Mouse (Mus musculus): Measurements from ENCODE around the gene Scrn3. TPM values are rescaled to one million over a fixed set of nuclear protein-coding genes. Genes with fewer than 3 reads are reported as not detected.

Scrn3 gene
- polyA plus RNA-seq, 1 experiment, result 2.9 TPM

GRCm38 (mm10) chr2:73313117-73313501, 708 bp downstream of the Scrn3 start:
- no peaks in the 10 kb centered on the region for H3K27me3 ChIP-seq (ENCODE audit: control insufficient read depth, insufficient read depth, low read length)
- TF ChIP-seq POLR2A (IDR thresholded peaks at IDR 0.05; ENCODE audit: low read depth, low read length) (no peak), CTCF (IDR thresholded peaks at IDR 0.05; ENCODE audit: extremely low read depth, insufficient read depth, insufficient read length, insufficient replicate concordance) (no peak)
- H3K27ac ChIP-seq (ENCODE audit: insufficient read depth, low read length), result peak overlapping the region; percentile 23; the same call in 1 of the 2 replicates
- peaks cover 14% of the 10 kb centered on the region for H3K36me3 ChIP-seq (ENCODE audit: control insufficient read depth, insufficient read depth, low read length)
- DNase-seq (ENCODE audit: low read depth in 1 of 2, low spot score in 2 of 2), result peak; percentile 3 to 22
- H3K4me1 ChIP-seq (ENCODE audit: control insufficient read depth, insufficient read depth, insufficient read length), result peaks cover 3% of the 10 kb centered on the region; the same call in 1 of the 2 replicates
- peak overlapping the region; percentile 51 for H3K4me3 ChIP-seq (ENCODE audit: extremely low read depth, insufficient read depth, insufficient read length)
- 47% methylated on average over 14 of the region's 14 CpGs for WGBS

DNA sequence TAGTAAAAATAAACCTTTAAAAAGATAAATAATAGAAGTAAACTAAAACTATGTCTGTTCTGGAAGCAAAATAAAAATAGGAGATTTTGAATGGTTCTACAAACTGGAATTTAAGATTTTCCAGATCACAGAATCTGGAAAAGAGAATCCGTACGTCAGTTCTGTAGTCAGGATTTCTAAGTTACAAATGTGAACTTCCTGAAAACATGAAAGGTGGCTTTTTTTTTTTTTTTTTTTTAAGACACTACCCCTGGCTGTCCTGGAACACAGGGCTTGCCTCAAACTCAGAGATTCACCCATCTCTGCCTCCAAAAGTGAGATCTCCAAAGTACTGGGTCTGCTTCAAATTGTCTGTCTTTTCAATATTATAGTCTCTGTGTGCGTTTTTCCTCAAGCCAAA, 1.9 kb downstream of the Scrn3 start:
- Histone ChIP-seq H3K27me3 (ENCODE audit: control insufficient read depth, insufficient read depth, low read length) (no peaks in the 10 kb centered on the region), H3K36me3 (ENCODE audit: control insufficient read depth, insufficient read depth, low read length) (peaks cover 8% of the 10 kb centered on the region), H3K4me3 (ENCODE audit: extremely low read depth, insufficient read depth, insufficient read length) (no peak overlapping the region), H3K4me1 (ENCODE audit: control insufficient read depth, insufficient read depth, insufficient read length) (peaks cover 3% of the 10 kb centered on the region; the same call in 1 of the 2 replicates), H3K27ac (ENCODE audit: insufficient read depth, low read length) (no peak overlapping the region)
- DNase-seq (ENCODE audit: low read depth in 1 of 2, low spot score in 2 of 2), result no peak
- TF ChIP-seq POLR2A (IDR thresholded peaks at IDR 0.05; ENCODE audit: low read depth, low read length) (no peak), CTCF (IDR thresholded peaks at IDR 0.05; ENCODE audit: extremely low read depth, insufficient read depth, insufficient read length, insufficient replicate concordance) (no peak)
- 93% methylated on average over 3 of the region's 3 CpGs for WGBS

GRCm38 (mm10) chr2:73317426-73317825, 5.0 kb downstream of the Scrn3 start:
- H3K4me3 ChIP-seq (ENCODE audit: extremely low read depth, insufficient read depth, insufficient read length), result no peak overlapping the region
- peaks cover 3% of the 10 kb centered on the region; the same call in 1 of the 2 replicates for H3K4me1 ChIP-seq (ENCODE audit: control insufficient read depth, insufficient read depth, insufficient read length)
- H3K27me3 ChIP-seq (ENCODE audit: control insufficient read depth, insufficient read depth, low read length), result no peaks in the 10 kb centered on the region
- no peak overlapping the region for H3K27ac ChIP-seq (ENCODE audit: insufficient read depth, low read length)
- 98% methylated on average over 9 of the region's 9 CpGs for WGBS
- no peak for DNase-seq (ENCODE audit: low read depth in 1 of 2, low spot score in 2 of 2)
- no peak for TF ChIP-seq POLR2A (IDR thresholded peaks at IDR 0.05; ENCODE audit: low read depth, low read length)
- TF ChIP-seq CTCF (IDR thresholded peaks at IDR 0.05; ENCODE audit: extremely low read depth, insufficient read depth, insufficient read length, insufficient replicate concordance), result no peak
- H3K36me3 ChIP-seq (ENCODE audit: control insufficient read depth, insufficient read depth, low read length), result no peaks in the 10 kb centered on the region

DNA sequence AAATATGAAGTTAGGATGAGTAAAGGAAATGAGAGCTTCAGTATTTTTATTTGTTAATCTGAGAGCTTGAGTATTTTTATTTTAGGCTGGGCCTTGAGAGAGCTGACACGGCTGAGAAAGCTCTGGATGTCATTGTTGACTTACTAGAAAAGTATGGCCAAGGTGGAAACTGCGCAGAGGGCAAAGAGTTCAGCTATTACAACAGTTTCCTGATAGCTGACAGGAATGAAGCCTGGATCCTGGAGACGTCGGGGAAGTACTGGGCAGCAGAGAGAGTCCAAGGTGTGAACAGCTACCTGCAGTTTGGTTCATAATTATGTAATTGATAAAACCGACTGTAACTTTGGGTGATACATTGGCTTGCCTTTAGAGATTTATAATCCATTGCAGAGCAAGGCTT, 6.8 kb downstream of the Scrn3 start:
- H3K4me1 ChIP-seq (ENCODE audit: control insufficient read depth, insufficient read depth, insufficient read length), result no peaks in the 10 kb centered on the region
- no peaks in the 10 kb centered on the region for H3K36me3 ChIP-seq (ENCODE audit: control insufficient read depth, insufficient read depth, low read length)
- H3K4me3 ChIP-seq (ENCODE audit: extremely low read depth, insufficient read depth, insufficient read length), result no peak overlapping the region
- no peak for TF ChIP-seq POLR2A (IDR thresholded peaks at IDR 0.05; ENCODE audit: low read depth, low read length)
- TF ChIP-seq CTCF (IDR thresholded peaks at IDR 0.05; ENCODE audit: extremely low read depth, insufficient read depth, insufficient read length, insufficient replicate concordance), result no peak
- H3K27ac ChIP-seq (ENCODE audit: insufficient read depth, low read length), result no peak overlapping the region
- no peak for DNase-seq (ENCODE audit: low read depth in 1 of 2, low spot score in 2 of 2)
- 93% methylated on average over 5 of the region's 5 CpGs for WGBS
- no peaks in the 10 kb centered on the region for H3K27me3 ChIP-seq (ENCODE audit: control insufficient read depth, insufficient read depth, low read length)

DNA sequence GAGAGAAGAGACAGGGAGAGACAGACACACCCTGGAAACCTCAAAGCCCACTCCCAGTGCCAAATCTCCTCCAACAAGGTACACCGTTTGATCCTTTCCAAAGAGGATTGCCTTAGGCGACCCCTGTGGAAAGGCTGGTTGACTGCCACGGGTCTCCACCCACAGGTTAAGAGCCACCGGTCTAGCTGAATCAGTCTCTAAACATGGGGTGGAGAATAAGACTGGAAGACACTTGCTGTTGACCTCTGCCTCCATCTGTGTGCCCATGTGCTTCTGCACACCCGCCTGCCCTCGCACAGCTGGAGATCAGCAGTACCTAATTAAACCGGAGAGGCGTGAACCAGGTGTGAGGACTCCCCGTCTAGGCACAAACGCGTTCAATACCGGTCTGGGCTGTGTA, 10.6 kb downstream of the Scrn3 start:
- DNase-seq (ENCODE audit: low read depth in 1 of 2, low spot score in 2 of 2), result no peak
- Histone ChIP-seq H3K27me3 (ENCODE audit: control insufficient read depth, insufficient read depth, low read length) (no peaks in the 10 kb centered on the region), H3K4me3 (ENCODE audit: extremely low read depth, insufficient read depth, insufficient read length) (no peak overlapping the region), H3K27ac (ENCODE audit: insufficient read depth, low read length) (no peak overlapping the region), H3K36me3 (ENCODE audit: control insufficient read depth, insufficient read depth, low read length) (no peaks in the 10 kb centered on the region), H3K4me1 (ENCODE audit: control insufficient read depth, insufficient read depth, insufficient read length) (no peaks in the 10 kb centered on the region)
- TF ChIP-seq POLR2A (IDR thresholded peaks at IDR 0.05; ENCODE audit: low read depth, low read length) (no peak), CTCF (IDR thresholded peaks at IDR 0.05; ENCODE audit: extremely low read depth, insufficient read depth, insufficient read length, insufficient replicate concordance) (no peak)
- WGBS, result 85% methylated on average over 12 of the region's 12 CpGs

DNA sequence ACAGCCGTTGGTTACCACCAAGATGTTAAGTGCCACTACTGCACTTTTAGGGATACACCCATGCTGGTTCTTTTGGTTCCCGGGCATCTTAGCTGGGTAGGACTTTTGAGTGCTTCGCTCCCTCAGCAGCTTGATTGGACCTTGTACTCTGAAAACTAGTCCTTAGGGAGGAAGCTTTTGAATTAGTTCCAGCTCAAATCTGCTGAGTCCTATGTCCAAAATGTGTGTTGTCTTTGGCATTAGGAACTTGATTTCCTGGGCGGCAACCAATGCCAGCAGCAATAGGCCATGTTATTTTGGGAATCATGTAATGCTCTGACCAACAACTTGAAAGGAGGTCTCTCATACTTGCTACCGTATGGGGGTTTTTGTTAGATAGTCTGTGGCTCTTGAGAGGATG, 13.5 kb downstream of the Scrn3 start:
- TF ChIP-seq CTCF (IDR thresholded peaks at IDR 0.05; ENCODE audit: extremely low read depth, insufficient read depth, insufficient read length, insufficient replicate concordance), result no peak
- no peak for TF ChIP-seq POLR2A (IDR thresholded peaks at IDR 0.05; ENCODE audit: low read depth, low read length)
- DNase-seq (ENCODE audit: low read depth in 1 of 2, low spot score in 2 of 2), result no peak
- no peak overlapping the region for H3K27ac ChIP-seq (ENCODE audit: insufficient read depth, low read length)
- 93% methylated on average over 5 of the region's 5 CpGs for WGBS
- no peak overlapping the region for H3K4me3 ChIP-seq (ENCODE audit: extremely low read depth, insufficient read depth, insufficient read length)
- H3K27me3 ChIP-seq (ENCODE audit: control insufficient read depth, insufficient read depth, low read length), result no peaks in the 10 kb centered on the region
- H3K36me3 ChIP-seq (ENCODE audit: control insufficient read depth, insufficient read depth, low read length), result no peaks in the 10 kb centered on the region
- H3K4me1 ChIP-seq (ENCODE audit: control insufficient read depth, insufficient read depth, insufficient read length), result no peaks in the 10 kb centered on the region

DNA sequence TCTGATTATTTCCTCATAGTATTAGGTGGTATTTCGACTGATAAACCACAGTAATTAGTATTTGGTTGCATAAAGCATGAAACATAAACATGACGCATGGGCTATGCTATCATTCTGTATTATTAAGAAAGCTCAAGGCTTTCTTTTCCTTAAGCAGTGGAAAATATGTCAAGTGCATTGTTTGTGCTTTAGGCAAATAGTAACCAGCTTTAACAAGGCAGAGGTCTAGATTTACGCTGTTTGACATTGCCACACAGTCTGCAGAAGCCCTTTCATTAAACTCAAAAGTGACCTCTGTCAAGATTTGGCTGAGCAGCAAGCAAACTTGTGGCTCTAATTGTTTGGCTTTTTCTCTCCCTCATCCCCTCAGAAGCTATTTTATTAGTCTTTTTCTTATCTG, 23.5 kb downstream of the Scrn3 start:
- H3K27me3 ChIP-seq (ENCODE audit: control insufficient read depth, insufficient read depth, low read length), result no peaks in the 10 kb centered on the region
- no peaks in the 10 kb centered on the region for H3K36me3 ChIP-seq (ENCODE audit: control insufficient read depth, insufficient read depth, low read length)
- WGBS, result 95% methylated on average over 3 of the region's 3 CpGs
- TF ChIP-seq POLR2A (IDR thresholded peaks at IDR 0.05; ENCODE audit: low read depth, low read length) (no peak), CTCF (IDR thresholded peaks at IDR 0.05; ENCODE audit: extremely low read depth, insufficient read depth, insufficient read length, insufficient replicate concordance) (no peak)
- no peak for DNase-seq (ENCODE audit: low read depth in 1 of 2, low spot score in 2 of 2)
- no peak overlapping the region for H3K4me3 ChIP-seq (ENCODE audit: extremely low read depth, insufficient read depth, insufficient read length)
- no peak overlapping the region for H3K27ac ChIP-seq (ENCODE audit: insufficient read depth, low read length)
- no peaks in the 10 kb centered on the region for H3K4me1 ChIP-seq (ENCODE audit: control insufficient read depth, insufficient read depth, insufficient read length)

All from spleen, adult 2 months (tissue).